Mouse (Mus musculus) kidney, postnatal 4 days (tissue): ENCODE data around the gene Pip5k1b.

ENCODE experiments used
- DNase-seq, 2 experiments: peaks; one replicate each; pipeline ENCODE4 v3.0.0; 2021; ENCODE audit warnings: mixed read lengths in 2 of 2

The Pip5k1b gene

GRCm38 (mm10) chr19:24542293-24542675 lies 13.4 kb downstream of the Pip5k1b start:
- no peak for DNase-seq

- DNase-seq: no peak
These were observed 13.9 kb downstream of the Pip5k1b start for GRCm38 (mm10) chr19:24541669-24542292.

DNA sequence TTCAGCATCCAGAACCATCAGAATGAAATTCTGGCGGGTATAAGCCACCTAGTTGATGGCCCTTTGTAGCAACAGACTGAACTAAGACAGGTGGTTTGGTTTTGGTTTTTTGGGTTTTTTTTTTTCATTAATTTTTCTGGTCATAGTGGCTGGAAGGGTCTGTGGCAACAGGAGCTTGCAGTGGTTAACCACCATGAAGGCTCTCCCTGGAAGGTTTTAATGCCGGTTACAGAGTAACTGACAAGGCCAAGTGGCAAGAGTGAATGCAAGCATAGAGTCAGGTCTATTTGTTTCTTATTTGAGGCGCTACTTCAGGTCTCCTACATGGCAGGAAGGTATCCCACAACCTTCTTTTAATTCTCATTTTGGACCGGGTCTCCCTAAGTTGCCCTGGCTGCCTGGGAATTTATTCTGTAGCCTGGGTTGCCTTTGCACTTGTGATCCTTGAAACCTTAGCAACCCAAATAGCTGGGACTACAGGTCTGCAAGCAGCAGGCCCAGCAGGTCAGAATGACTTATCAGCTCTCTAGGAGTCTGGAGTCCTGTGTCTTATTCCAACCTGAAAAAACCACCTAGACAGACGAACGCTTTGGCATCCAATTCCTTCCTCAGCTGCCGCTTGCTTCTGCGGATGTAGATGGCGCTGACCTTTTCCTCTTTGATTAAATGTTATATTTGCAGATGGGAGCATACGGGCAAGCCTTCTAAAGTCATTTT lies 14.6 kb downstream of the Pip5k1b start:
- DNase-seq: no peak

DNA sequence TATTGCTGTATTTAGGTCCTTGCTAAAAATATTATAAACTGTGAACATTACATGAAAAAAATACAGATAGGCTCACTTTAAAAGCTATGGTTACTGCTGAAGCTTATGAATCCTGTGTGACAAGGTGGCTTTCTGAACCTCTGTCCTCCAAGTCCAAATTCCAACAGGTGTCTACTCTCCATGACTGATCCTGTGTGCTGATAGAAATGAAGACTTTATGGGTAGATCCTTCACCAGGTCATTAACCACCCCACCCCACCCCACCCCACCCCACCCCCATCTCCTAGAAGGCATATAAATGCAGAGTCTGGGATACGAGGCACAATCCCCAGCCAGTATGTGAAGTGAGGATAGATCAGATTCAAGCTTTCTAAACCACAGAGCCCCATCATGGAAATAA lies 16.6 kb downstream of the Pip5k1b start:
- no peak for DNase-seq

- no peak for DNase-seq
These were observed 17.5 kb downstream of the Pip5k1b start for GRCm38 (mm10) chr19:24538181-24538580.

- DNase-seq: no peak
These were observed 18.0 kb downstream of the Pip5k1b start for GRCm38 (mm10) chr19:24537691-24538090.

- DNase-seq: no peak
These were observed 18.8 kb downstream of the Pip5k1b start for GRCm38 (mm10) chr19:24536920-24537319.

DNA sequence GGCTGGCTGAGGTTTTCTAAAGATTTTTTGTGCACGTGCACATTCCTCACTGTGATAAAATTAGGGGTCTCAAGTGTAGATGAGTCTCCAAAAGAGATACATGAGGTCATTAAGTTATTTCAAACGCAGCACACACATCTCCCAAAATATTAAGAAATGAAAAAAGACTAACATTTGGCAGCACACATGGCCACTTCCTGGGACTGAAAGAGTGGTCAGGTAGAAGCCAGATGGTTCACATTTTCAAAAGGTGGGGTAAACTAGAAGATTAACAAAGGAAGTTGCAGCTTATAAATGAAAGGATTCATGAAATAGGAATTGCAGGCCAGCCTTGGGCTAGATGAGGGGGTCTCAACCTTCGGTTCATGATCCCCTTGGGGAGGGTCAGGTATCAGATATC lies 19.4 kb downstream of the Pip5k1b start:
- DNase-seq: no peak

DNA sequence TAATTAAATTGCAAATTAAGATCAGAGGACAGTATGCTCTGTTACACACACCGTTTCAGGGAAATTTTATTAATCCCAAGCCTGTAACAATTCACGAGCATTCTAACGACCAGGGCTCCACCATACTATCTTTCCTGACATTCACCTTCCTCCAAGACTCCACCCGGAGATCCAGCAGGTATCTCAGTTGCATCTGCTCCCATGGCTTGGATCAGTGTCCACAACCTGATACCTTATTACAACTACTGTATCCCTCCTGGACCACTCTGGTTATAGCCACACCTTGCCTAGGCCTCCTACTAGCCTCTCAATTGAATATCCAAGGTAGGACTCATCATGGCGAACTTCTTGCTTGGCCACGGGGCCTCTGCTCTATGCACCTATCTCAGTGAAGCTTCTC lies 20.5 kb downstream of the Pip5k1b start:
- DNase-seq: no peak

- DNase-seq: no peak
These were observed 20.9 kb downstream of the Pip5k1b start for GRCm38 (mm10) chr19:24534733-24535132.

DNA sequence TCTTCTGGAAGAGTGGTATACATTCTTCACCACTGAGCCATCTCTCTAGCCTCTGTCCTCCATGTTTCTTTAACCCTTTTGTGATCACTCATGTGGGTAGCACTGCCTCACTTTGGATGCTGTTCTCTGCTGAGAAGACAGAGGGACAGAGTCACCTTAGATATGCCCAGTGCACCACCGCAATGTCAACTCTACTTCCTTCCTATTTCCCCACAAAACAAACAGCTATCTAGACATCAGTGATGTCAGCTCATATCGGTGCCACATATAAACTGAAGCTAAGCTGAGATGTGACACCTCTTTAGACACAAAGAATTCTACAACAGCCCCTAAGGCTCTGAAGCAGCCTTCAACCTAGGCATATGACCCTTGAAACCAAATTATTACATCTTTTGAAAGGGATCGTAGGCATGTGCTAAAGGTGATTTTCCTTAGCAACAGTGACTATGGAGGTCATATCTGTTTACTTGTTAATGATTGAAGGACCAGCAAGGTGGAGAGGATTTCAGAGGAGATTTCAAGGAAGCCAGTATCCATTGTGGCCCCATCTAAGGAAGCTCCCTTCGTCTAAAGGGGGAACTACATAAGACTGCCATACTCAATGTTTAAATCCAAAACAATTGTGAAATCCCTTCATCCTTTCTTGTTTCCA lies 26.6 kb downstream of the Pip5k1b start:
- no peak for DNase-seq

- DNase-seq: no peak
These were observed 27.4 kb downstream of the Pip5k1b start for GRCm38 (mm10) chr19:24528129-24528730.

GRCm38 (mm10) chr19:24527613-24527948 lies 28.1 kb downstream of the Pip5k1b start:
- no peak for DNase-seq

DNA sequence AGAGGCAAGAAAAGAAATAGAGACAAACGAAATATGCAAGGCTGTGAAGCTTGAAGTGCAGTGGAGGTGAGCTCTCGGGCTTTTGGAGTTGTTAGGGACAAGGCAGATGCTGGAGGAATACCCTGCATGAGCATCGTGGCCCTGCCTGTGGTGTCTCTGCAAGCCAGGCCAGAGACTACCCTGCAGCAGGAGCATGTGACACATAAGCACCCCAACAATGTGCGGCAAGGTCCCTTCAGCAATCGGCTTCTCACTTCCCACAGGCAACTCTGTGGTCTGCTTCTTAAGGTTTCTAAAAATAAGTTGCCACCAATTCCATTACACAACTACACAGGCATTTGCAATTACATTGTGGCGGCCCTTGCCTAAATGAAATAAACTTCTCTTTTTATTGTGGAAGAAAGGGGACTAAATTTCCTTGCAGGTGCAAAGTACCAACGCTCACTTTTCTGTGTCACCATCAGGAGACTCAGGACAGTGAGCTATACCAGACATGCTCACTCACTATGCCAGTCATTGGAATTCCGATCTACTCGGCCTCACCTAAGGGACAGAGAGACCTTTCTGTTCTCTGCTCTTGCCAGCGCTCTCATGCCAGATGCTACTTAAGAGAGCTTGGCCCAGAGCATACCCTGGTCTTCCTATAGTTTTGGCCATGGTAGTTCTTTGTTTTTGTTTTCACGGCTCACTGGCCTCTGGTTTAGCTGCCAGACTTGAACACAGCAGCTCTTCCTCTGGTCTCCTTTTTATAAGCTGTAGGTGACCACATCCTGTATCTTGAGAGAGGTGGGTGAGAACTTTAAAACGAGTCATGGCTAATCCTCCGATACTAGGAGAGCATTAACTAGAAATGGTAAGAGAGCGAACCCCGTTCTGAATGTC lies 28.7 kb downstream of the Pip5k1b start:
- no peak for DNase-seq

DNA sequence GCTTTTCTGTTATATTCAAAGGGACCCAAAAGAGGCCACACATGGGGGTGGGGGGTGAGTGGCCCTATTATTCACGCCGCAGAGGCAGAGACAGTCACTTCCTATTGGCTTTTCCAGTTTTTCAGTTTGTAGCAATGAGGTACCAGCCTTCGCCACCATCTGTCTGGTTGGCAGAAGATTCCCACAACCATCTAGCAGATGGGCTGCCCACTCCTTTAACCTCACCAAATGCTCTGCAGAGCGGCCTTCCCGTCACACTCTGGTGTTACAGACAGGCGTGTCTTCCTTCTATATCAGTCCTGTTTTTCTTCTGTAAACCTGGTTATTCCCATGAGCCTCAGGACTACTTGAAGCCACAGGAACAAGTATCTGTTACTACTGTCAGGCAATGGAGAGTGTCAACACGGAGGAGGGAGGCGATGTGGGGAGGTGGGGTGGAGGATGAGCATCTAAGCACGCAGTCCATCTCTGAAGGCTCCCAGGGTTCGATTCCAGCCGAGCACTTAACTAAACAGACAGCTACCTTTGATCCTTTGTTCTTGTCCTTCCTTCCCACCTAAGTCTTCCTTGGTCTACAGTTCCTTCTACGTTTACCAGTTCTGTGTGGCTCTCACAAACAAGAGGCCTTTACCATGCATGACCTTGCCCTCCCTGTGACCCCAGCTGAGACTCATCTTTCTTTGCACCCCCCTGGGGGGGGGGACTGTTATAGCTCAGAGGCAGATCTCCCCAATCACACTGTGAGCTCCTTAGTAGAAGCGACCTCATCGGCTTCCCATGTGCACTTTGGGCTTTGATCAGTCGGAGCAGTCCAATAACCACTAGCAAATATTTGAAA lies 32.0 kb downstream of the Pip5k1b start:
- no peak for DNase-seq

DNA sequence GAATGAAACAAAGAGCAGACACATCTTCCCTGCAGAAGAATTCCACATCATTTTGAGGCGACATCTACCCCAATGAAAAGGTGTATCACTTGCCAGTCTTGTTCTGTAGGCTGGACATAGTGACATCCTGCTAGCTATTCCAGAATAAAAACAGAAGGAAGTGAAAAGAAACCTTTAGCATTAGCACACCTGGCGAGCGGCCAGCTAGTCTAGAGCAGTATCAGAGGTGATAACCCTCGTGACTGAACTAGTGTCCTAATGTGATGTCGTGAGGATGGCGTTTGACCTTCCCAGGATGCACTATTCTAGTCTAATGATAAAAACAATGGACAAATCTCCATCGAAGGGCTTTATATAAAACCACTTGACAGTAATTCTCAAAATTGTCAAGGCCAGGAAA lies 33.7 kb downstream of the Pip5k1b start:
- DNase-seq: no peak

- no peak for DNase-seq
These were observed 34.5 kb downstream of the Pip5k1b start for GRCm38 (mm10) chr19:24521146-24521545.

DNA sequence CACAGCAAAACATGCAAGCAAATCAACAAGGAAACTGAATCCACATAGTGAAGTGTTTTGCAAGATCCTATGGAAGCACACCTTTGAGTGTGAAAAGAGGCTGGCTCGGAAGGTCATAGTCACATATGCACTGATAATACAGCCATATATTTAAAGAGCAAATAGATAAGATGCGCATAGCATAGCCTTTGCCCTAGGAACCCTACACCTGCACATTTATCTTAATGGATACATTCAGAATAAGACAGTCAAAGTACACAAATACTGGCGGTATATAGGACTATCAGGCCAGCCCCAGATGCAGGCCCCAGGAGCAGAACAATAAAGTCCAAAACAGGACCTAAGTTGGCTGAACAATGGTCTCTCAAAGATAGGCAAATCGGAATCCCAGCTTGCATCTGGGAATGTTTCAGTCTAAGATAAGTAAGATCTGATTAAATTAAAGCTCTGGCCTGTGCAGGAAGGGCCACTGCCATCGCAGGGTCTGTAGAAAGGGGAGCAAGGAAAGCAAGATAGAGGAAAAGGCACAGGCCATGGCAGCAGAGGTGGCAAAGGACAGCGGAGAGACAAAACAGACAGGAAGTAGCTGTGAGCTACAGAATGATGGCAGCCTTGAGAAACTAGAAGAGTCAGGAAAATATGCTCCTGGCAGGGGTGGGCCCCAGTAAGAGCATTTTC lies 35.8 kb downstream of the Pip5k1b start:
- no peak for DNase-seq

DNA sequence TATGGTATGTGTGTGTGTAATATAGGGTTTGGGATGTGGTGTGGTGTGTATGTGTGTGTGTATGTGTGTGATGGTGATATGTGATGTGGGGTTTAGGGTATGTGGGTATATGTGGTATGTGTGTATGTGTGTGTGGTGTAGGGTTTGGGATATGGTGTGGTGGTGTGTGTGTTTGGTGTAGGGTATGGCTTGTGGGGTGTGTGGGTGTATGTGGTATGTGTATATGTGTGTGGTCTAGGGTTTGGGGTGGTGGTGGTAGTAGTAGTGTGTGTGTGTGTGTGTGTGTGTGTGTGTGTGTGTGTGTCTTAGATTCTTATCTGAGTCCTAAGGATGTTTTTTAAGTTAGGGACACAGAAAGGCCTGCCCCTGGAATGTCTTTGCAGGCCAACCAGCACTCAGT lies 37.3 kb downstream of the Pip5k1b start:
- no peak for DNase-seq

DNA sequence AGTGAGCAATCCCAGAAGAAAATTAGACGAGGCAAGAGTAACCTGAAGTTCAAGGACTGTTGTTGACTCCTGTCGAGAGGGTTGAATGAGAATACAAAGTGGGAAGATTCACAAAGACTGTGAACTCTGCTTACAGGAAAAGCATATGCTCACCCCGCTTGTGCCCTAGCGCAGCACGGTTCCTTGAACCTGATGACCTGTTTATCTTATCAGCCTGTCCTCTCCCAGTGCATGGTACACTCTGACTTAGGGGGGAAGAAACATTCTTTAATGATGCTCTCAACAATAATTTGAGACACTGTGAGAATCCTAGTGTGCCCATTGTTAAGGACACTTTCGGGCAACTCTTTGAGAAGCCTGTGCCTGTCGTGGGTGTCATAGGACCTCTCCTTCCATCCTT lies 38.6 kb downstream of the Pip5k1b start:
- DNase-seq: no peak

DNA sequence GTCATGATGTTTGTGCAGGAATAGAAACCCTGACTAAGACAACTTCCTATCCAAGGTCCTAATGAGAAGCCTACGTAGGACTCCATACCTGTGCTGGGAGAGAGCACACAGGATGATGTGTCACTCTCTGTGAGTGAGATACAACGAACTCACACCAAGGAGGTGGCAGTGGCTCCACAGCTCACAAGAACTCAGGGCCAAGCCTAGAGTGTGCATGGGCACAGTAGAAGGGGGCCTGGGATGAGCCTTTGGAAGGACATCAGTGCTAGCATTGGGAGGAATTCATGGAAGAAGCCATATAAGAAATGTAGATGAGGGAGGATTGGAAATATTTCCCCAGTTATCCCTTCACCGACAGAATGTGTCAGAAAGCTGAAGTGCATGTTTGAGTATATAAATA lies 39.7 kb downstream of the Pip5k1b start:
- no peak for DNase-seq
